Mouse (Mus musculus) C2C12 (cell line): ENCODE results near the gene Lgmn. TPM values are rescaled to one million over a fixed set of nuclear protein-coding genes. Genes with fewer than 3 reads are reported as not detected.

ENCODE experiments used
- H3K27me3 ChIP-seq: one replicate; pipeline ENCODE4 v1.6.1; 2011; ENCODE audit not compliant: control insufficient read depth, insufficient read depth, insufficient read length
- H3K36me3 ChIP-seq: one replicate; pipeline ENCODE4 v1.6.1; 2011; ENCODE audit not compliant: control insufficient read depth, insufficient read depth
- H3K4me3 ChIP-seq: one replicate; pipeline ENCODE4 v1.5.1; 2011; ENCODE audit warnings: mild to moderate bottlenecking, control low read depth; ENCODE audit not compliant: poor library complexity, insufficient read depth, severe bottlenecking
- H3K79me2 ChIP-seq: one replicate; pipeline ENCODE4 v1.6.1; 2011; ENCODE audit not compliant: control insufficient read depth, insufficient read depth
- H3K79me3 ChIP-seq: one replicate; pipeline ENCODE4 v1.6.1; 2011; ENCODE audit warnings: low read depth, control low read depth
- H3ac ChIP-seq: one replicate; pipeline ENCODE3; 2011; ENCODE audit warnings: low read depth; ENCODE audit not compliant: control insufficient read depth, insufficient read length
- CEBPB ChIP-seq: IDR thresholded peaks from one replicate; pipeline ENCODE4 v1.6.1; 2011; ENCODE audit warnings: low read depth, mild to moderate bottlenecking, control low read depth, moderate library complexity
- CTCF ChIP-seq: IDR thresholded peaks from one replicate; pipeline ENCODE4 v1.5.1; 2011; ENCODE audit not compliant: control insufficient read depth, insufficient read depth, insufficient read length
- FOSL1 ChIP-seq: IDR thresholded peaks from one replicate; pipeline ENCODE4 v1.8.0; 2011; ENCODE audit warnings: mild to moderate bottlenecking, low read length; ENCODE audit not compliant: poor library complexity, insufficient read depth, severe bottlenecking
- MAX ChIP-seq: IDR thresholded peaks from one replicate; pipeline ENCODE4 v1.6.1; 2011; ENCODE audit warnings: mild to moderate bottlenecking, control low read depth
- MYOD1 ChIP-seq: IDR thresholded peaks from one replicate; pipeline ENCODE4 v1.6.1; 2011; ENCODE audit warnings: low read depth; ENCODE audit not compliant: control insufficient read depth, insufficient read length
- MYOG ChIP-seq: IDR thresholded peaks from one replicate; pipeline ENCODE4 v1.6.1; 2011; ENCODE audit not compliant: control insufficient read depth, insufficient read length; ENCODE audit errors: extremely low read depth
- USF1 ChIP-seq: IDR thresholded peaks from one replicate; pipeline ENCODE4 v1.6.1; 2011; ENCODE audit warnings: low read depth, mild to moderate bottlenecking, control low read depth, moderate library complexity
- polyA plus RNA-seq: library from polyadenylated mRNA; unstranded; fragments of >200 nt; fragmentation: generic; extraction: Trizol; gene quantifications from one replicate; pipeline ENCODE4 v1.2.1, GENCODE M21; 2012; ENCODE audit warnings: missing spikeins

Gene Lgmn
- polyA plus RNA-seq, 1 experiment, result 56.9 TPM

DNA sequence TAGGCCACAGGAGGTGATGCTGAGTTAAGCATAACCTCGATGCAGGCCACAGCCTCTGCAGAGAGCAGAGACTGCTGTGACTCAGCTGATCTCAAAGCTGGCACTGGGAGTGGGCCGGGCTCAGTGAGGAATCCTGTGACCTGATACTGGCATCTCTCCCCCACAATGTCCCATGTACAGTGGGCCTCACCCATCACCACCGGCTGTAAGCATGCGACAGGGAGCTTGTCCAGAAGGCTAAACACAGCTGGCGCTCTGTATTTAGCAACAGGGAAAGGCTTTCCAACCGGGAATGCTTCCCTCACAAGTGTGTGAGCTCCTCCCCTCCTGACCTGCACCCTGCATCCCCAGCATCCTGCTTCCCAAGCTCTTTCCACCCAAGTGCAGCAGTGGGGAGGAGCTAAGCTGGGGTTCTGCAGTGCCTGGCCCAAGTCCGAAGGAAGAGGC, 23.2 kb downstream of the Lgmn start:
- Histone ChIP-seq H3K27me3 (no peaks in the 10 kb centered on the region), H3K36me3 (no peaks in the 10 kb centered on the region), H3K79me2 (no peaks in the 10 kb centered on the region), H3ac (no peak overlapping the region), H3K4me3 (no peak overlapping the region), H3K79me3 (no peaks in the 10 kb centered on the region)
- TF ChIP-seq CTCF, result no peak
- no peak for TF ChIP-seq USF1
- TF ChIP-seq CEBPB, result no peak
- no peak for TF ChIP-seq MYOG
- no peak for TF ChIP-seq FOSL1
- TF ChIP-seq MYOD1, result no peak
- no peak for TF ChIP-seq MAX

DNA sequence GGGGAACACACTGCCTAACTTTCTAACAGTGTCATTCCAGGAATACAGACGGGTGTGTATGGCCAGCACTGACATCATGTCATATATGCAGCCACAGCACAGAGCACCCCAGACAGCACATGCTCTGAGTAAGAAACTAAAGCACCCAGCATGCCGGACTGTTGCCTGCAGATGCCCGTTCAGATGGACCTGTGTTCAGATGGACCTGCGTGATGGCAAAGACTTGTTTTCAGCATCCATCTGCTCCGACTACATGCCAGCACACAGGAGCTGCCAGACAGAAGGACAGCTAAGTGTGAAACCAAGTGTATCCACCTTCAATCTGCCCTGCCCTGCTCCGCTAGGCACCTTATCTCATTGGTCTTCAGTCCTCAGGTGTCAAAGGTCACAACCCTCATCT, 24.9 kb downstream of the Lgmn start:
- no peaks in the 10 kb centered on the region for H3K79me3 ChIP-seq
- no peaks in the 10 kb centered on the region for H3K36me3 ChIP-seq
- no peaks in the 10 kb centered on the region for H3K27me3 ChIP-seq
- H3ac ChIP-seq, result no peak overlapping the region
- no peak overlapping the region for H3K4me3 ChIP-seq
- no peaks in the 10 kb centered on the region for H3K79me2 ChIP-seq
- no peak for TF ChIP-seq MYOG
- TF ChIP-seq MAX, result no peak
- TF ChIP-seq USF1, result no peak
- TF ChIP-seq CEBPB, result no peak
- no peak for TF ChIP-seq FOSL1
- no peak for TF ChIP-seq CTCF
- no peak for TF ChIP-seq MYOD1

- no peaks in the 10 kb centered on the region for H3K36me3 ChIP-seq
- no peaks in the 10 kb centered on the region for H3K79me3 ChIP-seq
- no peaks in the 10 kb centered on the region for H3K27me3 ChIP-seq
- H3K4me3 ChIP-seq, result no peak overlapping the region
- TF ChIP-seq MAX (no peak), USF1 (no peak), FOSL1 (no peak), CEBPB (no peak), CTCF (no peak), MYOD1 (no peak), MYOG (no peak)
- H3K79me2 ChIP-seq, result no peaks in the 10 kb centered on the region
- no peak overlapping the region for H3ac ChIP-seq
Observed at GRCm38 (mm10) chr12:102413171-102413570, 26.4 kb downstream of the Lgmn start.

DNA sequence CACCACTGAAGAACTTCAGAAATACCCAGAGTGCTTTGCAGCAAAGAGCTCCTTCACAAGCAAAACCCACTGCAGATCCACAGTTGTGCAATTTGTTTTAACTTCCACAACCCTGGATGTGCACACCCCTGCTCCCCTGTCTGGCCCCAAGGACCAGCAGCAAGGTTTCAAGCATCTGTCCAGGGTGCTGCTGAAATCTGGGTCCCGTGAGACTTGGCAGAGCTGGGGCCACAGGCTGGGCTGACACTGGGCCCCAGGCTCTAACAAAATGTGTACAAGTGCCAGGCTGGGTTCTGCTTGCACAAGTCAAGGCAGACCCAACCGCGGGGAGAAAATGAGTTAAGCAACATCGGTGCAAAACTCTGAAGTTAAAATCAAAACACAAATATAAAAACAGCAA, 41.0 kb downstream of the Lgmn start:
- Histone ChIP-seq H3K79me2 (no peaks in the 10 kb centered on the region), H3K36me3 (peaks cover 27% of the 10 kb centered on the region), H3K79me3 (no peaks in the 10 kb centered on the region), H3K4me3 (no peak overlapping the region), H3ac (no peak overlapping the region), H3K27me3 (no peaks in the 10 kb centered on the region)
- TF ChIP-seq CTCF (no peak), CEBPB (no peak), MYOD1 (no peak), MYOG (no peak), USF1 (no peak), FOSL1 (no peak), MAX (no peak)

DNA sequence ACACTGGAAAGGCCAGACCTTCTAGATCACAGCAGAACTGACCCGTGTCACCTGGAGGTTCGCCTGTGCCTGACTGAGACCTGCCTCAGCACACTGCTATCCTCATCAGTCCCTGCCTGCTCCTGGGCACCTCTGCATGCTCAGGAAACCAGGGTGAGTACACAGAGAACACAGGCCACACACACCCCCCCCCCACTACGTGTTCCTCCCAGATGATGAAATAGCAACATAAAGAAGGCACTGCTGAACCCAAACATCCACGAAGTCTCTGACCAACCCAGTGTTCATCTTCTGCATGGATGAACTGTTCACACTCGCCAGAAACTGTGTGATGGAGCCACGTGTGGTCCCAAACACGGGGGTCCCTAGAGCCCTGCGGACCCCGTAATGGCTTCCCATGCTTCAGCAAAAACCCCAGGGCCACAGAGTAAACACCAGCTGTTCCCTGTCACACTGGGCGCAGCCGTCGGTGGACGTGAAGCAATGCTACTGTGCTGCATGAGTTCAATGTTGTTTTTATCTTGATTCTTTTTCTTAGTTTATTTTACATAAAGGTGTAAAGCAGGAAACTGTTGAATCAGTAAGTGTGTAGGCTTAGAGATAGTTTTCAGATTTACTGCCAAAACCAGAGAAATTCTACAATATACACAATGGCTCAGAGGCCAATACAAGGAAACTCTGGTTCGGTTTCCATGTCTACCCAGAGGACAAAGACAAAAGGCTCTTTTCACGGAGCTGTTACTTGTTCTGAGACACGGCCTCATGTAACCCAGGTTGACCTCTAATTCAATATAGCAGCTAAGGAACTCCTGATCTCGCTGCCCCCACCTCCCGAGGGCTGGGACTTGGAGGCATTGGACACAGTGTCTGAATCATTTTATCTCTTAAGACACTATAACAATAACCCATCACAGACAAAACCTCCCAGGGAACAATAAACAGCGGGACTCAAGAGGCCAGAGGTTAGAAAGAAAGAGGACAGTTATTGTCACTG, 43.3 kb downstream of the Lgmn start:
- TF ChIP-seq MAX (no peak), CTCF (no peak), USF1 (no peak), MYOD1 (no peak), MYOG (no peak), FOSL1 (no peak), CEBPB (no peak)
- H3K79me3 ChIP-seq, result no peaks in the 10 kb centered on the region
- peaks cover 30% of the 10 kb centered on the region for H3K36me3 ChIP-seq
- no peaks in the 10 kb centered on the region for H3K27me3 ChIP-seq
- H3ac ChIP-seq, result no peak overlapping the region
- H3K79me2 ChIP-seq, result no peaks in the 10 kb centered on the region
- no peak overlapping the region for H3K4me3 ChIP-seq
